Mouse (Mus musculus) heart, postnatal 14 days (tissue): ENCODE measurements around the gene Banp. TPM values are rescaled to one million over a fixed set of nuclear protein-coding genes. Genes with fewer than 3 reads are reported as not detected.

Experiments used
- DNase-seq, 2 experiments: peaks; one replicate each; pipeline ENCODE4 v3.0.0; 2021 to 2022
- intact Hi-C: fragments of 180-260 bp; cut with DNase I; formaldehyde crosslinking; loops from one replicate; pipeline ENCODE4 v1.15.1; 2025
- total RNA-seq, 2 experiments: library from RNA; stranded (reverse); gene quantifications; 2 replicates each; pipeline ENCODE4 v1.2.3; 2021

Gene Banp
- total RNA-seq, 2 experiments from 2014 or later: 16.0 to 24.5 TPM

GRCm38 (mm10) chr8:121948321-121949145 lies 1.0 kb upstream of the Banp start:
- intact Hi-C loops: no loop called here

GRCm38 (mm10) chr8:121949941-121950748 lies 595 bp downstream of the Banp start:
- intact Hi-C loops: no loop called here
- DNase-seq: peak; percentile 99 to 100

More at GRCm38 (mm10) chr8:121948321-121949145, 1.0 kb upstream of the Banp start:
- no peak for DNase-seq

- intact Hi-C loops: no loop called here
- peak; percentile 71 to 78 for DNase-seq
Measured at GRCm38 (mm10) chr8:121950749-121951655, 1.5 kb downstream of the Banp start.

GRCm38 (mm10) chr8:121951656-121952009 lies 2.1 kb downstream of the Banp start:
- no peak for DNase-seq

GRCm38 (mm10) chr8:121952122-121952521 lies 2.6 kb downstream of the Banp start:
- intact Hi-C loops: no loop called here
- DNase-seq: no peak

More at GRCm38 (mm10) chr8:121951656-121952009, 2.1 kb downstream of the Banp start:
- intact Hi-C loops: no loop called here

- no peak for DNase-seq
- intact Hi-C loops: no loop called here
Measured at GRCm38 (mm10) chr8:121952800-121953199, 3.2 kb downstream of the Banp start.

GRCm38 (mm10) chr8:121953821-121954545 lies 4.4 kb downstream of the Banp start:
- intact Hi-C loops: no loop called here

GRCm38 (mm10) chr8:121954981-121955555 lies 5.5 kb downstream of the Banp start:
- intact Hi-C loops: no loop called here

More at GRCm38 (mm10) chr8:121953821-121954545, 4.4 kb downstream of the Banp start:
- DNase-seq: no peak

GRCm38 (mm10) chr8:121955825-121956500 lies 6.4 kb downstream of the Banp start:
- intact Hi-C loops: no loop called here
- DNase-seq: no peak

More at GRCm38 (mm10) chr8:121954981-121955555, 5.5 kb downstream of the Banp start:
- DNase-seq: no peak

- intact Hi-C loops: no loop called here
- no peak for DNase-seq
Measured at GRCm38 (mm10) chr8:121958395-121958794, 8.8 kb downstream of the Banp start.

GRCm38 (mm10) chr8:121962892-121963291 lies 13.3 kb downstream of the Banp start:
- DNase-seq: no peak
- intact Hi-C loops: no loop called here

GRCm38 (mm10) chr8:121964716-121965512 lies 15.4 kb downstream of the Banp start:
- DNase-seq: peak in 1 of 2 experiments; percentile 38
- intact Hi-C loops: no loop called here

- no peak for DNase-seq
- intact Hi-C loops: no loop called here
Measured at GRCm38 (mm10) chr8:121966110-121966509, 16.6 kb downstream of the Banp start.

GRCm38 (mm10) chr8:121966714-121967448 lies 17.3 kb downstream of the Banp start:
- no peak for DNase-seq
- intact Hi-C loops: no loop called here

- DNase-seq: no peak
Measured at GRCm38 (mm10) chr8:121967977-121968376, 18.4 kb downstream of the Banp start.

GRCm38 (mm10) chr8:121968542-121968941 lies 19.0 kb downstream of the Banp start:
- intact Hi-C loops: no loop called here
- no peak for DNase-seq

More at GRCm38 (mm10) chr8:121967977-121968376, 18.4 kb downstream of the Banp start:
- intact Hi-C loops: no loop called here

- intact Hi-C loops: no loop called here
- DNase-seq: no peak
Measured at GRCm38 (mm10) chr8:121970225-121970624, 20.7 kb downstream of the Banp start.
